Mouse (Mus musculus): ENCODE data around the gene Hhatl.
A peak's percentile ranks its signal among the peaks of the same experiment; 100 is the strongest.

Hhatl gene

DNA sequence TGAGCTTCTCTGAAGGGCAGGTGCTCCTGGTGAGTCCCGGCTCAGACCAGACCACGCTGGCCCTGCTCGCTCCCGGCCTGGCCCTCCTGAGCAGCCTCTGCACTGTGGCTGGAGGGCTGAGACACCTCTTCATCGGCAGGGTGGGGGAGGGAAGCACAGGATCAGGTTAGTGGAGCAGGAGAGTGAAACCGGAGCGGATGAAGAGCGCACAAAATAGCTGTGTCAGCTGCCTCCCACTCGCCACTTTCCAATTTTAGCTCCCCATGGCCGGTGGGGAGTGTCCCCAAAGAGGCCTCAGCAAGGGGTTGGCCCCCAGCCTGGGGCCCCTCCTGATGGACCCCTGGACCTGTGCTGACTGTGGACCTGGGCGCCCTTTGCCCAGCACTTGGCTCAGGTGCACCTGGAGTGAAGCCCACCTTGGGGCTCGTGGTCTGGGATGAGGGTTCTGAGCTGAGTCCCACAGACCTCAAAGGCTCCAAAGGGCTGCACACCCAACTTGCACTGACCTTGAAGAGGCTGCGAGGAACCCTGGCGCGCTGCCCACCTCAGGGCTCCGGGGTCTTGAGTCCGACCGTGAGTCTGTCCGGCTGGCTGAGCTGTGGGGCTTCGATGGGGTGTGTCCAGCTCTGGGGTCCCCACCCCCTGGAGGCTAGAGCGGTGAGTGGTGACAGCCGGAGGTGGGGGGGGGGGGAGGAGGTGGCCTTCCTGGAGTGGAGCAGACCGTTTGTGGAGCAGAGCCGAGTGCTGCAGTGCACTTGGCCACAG is at the start of gene Hhatl:
TSS of gene Hhatl (minus strand) at position 751 of the 765 bp plus-strand sequence.
- DNase-seq, result no peak

DNA sequence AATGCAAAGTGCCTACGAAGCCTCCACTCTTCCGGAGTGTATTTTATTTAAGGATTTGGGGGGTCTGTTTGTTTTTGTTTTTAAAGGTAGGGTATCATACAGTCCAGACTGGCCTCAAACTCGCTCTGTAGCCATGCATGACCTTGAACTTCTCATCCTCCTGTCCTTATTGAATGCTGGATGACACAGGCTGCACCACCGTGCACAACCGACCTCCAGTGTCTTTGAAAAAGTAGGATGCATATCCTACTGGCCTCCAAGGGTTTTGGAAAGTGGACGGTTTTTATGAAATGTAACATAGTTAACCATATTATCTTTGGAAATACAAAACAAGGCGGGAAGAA is 47.3 kb upstream of the Hhatl start:
- no peak for DNase-seq

DNA sequence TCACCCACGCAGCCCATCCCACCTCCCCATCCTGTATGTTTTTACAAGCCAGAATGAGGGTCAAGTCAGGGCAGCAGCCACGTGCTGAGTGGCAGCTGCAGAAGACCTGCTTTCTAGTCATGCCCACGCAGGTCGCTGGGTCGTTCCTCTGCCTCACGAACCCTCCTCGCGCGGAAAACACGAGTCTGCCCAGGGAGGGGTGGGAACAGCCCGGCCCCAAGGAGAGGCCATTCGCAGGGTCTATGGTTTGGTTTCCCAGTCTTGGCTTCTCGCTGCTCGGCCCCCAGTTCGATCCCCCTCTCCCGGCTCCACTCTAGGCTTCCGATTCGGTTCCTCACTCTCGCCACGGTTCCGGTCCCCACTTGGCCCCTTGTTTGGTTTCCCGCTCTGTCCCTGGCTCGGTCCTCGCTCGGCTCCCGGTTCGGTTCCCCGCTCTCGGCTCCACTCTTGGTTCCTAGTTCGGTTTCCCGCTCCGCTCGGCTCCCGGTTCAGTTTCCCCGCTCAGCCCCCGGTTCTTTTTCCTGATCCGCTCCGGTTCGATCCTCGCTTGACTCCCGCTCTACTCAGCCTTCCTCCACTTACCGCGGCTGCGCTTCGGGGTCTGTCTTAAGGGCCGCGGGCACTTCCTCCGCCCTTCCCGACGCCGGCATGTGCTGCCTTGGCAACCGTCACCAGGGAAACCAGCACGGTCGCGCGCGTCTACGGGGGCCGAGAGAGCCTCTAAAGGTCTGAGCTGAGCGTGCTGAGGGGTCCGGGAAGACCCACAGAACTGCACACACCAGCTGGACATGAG is 46.7 kb upstream of the Hhatl start, which contains the start of gene Ccdc13:
TSS of gene Ccdc13 (minus strand) at position 633 of the 793 bp plus-strand sequence.
- peak; percentile 92 for DNase-seq

DNA sequence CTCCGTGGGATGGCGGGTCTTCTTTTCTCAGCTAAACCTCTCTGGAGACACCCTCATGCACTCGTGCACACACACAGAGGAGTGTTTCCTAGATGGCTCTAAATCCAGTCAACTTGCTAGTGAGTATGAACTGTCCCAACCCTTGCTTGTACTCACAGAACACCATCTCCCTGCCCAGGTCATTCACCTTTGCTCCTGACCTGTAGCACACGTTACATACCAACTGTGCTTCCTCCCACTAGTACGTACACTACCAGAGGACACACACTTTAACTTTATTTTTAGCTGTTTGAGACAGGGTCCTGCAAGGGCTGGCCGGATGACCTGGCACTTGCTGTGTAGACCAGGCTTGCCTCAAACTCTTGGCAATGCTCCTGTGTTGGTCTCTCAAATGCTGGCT is 45.7 kb upstream of the Hhatl start:
- no peak for DNase-seq

DNA sequence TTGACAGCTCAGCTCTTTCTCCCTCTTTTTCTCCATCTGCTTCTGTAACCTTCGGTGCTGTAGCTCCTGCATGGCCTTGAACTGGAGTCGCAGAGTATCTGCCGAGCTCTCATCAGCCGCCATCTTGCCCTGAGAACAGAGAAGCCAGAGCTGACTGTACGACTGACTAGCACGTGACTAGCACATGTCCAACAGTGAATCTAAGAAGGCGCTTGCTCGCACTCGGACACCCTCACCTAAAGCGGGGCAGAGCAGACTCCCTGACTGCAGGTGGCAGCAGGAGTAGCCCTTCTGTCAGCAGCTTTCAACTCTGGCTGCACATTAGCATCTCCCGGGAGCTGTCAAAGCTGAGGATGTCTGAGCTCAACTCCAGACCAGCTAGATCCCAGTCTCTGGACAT is 41.5 kb upstream of the Hhatl start:
- DNase-seq, result no peak

DNA sequence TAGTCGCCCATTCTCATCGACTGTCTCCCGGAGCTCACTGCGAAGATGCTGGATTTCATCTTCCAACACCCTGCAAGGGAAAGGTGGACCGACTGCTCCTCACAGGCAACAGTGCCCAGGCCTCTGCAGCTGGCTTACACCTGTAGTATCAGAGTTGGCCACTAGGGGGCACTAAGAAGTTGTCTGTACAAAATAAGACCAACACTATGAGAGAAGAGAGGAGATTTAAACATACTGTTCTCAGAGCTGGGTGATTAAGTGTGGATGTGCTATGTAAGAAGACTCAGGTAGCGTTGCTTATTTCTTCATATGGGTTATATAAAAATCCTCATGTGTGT is 38.6 kb upstream of the Hhatl start:
- peak; percentile 86 for DNase-seq

DNA sequence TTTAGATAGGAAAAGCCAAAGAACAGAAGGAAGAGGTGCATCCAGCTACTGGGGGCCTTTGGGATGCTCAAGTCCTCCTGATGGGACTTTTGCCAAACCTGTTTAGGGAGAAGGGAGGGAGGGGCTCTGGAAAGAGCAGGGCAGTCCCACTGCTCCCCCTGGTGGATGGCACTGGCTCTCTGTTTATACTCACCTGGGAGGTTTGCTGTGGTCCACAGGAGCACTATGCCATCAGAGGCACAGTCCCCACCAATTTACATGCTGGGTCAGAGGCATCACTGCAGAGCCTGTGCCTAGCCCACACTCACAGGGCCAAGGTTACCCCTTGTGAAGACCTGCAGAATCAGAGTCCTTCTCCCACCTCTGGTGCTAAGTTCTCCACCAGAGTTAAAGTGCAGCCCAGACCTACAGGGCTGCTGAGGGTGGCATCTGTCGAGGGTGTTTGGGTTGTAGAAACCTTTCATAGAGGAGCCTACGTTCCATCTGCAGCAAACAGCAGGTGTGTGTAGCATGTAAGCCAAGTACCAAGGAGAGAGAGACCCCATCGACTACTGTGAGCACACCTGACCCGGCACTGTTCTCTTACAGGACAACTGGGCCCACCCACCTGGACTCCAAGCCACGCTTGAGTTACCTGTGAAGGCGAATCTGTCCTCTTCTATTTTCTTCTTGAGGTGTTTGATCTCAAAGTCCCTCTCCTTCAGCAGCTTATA is 38.1 kb upstream of the Hhatl start:
- peak; percentile 63 for DNase-seq

DNA sequence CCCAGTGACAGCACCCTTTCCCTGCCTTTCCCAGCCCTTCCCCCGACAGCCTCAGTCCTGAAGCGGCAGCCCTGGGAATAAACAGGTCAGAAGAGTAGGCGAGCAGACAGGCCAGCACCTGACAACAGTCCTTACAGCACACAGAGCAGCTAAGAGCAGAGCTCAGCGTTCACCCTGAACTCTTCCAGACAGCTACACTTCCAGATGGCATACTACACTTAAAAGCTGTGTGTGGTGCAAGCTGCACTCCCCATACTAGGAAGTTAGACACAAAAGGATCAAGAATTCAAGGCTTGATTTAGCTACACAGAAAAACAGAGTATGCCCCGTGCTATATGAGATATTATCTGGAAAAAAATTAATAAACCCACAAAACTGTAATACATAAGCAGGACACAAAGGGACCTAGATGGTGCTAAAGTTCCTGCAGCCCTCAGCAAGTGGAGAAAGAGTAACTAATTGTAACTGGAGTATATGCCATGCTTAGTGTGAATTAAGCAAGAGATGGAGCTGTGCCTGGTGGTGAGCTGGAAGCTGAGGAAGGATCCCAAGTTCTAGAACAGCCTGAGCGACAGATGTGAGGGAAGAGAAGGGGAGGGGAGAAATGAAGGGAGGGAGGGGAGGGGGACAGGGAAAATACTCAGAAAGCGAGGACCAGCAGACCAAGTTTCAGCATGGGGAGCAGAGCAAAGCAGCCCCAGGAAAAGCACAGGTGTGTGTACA is 37.1 kb upstream of the Hhatl start:
- no peak for DNase-seq

DNA sequence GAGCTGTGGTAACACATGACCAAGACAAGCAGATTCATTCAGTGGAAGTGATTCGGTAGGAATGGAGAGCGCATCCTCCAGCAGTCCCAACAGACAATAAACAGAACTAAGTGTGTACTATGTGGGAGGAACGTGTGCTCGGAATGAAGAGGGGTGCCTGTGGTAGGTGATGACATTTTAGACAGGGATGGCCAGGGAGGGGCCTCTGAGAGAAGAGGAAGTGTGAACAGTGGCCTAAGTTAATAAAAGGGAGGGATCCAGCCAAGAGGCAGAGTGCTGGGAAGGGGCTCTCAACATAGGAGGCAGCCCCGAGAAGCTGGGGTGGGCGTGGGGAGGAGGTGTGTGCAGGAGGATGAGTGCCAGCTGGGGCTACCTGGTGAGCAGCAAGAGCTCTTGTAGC is 36.0 kb upstream of the Hhatl start:
- no peak for DNase-seq

DNA sequence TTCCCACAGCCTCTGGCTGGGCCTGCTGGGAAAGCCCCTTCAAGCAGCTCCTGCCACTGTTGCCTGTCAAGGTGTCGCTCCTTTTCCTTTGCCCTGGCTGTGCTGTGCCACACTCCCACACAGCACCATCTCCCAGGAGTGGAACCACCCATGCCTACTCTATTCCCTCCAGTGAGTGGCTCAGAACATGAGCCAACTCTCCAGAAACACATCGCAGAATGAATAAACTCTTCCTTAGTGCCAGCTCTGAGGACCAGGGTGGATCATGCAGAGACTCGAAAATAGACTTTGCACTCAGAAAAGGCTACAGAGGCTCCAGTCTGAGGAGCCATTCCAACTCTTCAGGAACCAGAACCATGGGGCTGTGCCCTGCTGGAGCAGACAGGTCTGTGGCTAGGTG is 34.0 kb upstream of the Hhatl start:
- DNase-seq, result no peak

DNA sequence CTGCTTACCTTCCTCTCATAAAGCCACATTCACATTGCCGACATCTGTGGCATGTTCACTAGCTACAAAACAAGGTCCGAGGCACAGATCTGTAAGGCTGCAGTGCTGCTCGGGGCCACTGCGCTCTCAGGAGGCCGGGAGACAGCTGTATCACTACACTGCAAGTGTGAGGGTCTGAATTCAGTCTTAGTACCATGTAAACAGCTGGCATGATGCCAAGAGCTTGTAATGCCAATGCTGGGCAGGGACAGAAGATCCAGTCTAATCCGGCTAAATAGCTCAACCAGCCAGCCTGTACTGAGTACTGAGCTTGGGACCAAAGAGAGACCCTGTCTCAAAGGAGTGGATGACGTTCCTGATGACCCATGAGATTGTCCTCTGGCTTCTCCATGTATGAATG is 31.7 kb upstream of the Hhatl start:
- DNase-seq, result no peak

DNA sequence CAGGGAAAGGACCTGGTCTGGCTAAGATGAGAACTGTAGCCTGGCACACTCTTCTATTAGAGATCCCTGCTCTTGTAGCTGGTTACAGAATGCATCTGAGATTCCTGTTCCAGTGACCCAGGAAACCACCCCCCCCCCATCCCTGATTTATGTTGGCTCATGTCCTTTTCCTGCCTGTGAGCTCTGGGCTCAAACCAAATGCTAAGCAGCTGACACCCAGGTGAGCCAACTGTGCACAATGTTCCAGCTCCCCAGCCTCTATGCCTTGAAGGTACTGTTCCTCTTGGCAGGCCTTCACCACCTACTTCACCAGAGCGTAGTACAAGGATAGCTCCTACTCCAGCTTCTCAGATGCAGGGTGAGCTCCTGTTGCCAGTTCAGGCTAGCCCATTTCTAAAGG is 30.7 kb upstream of the Hhatl start:
- no peak for DNase-seq

DNA sequence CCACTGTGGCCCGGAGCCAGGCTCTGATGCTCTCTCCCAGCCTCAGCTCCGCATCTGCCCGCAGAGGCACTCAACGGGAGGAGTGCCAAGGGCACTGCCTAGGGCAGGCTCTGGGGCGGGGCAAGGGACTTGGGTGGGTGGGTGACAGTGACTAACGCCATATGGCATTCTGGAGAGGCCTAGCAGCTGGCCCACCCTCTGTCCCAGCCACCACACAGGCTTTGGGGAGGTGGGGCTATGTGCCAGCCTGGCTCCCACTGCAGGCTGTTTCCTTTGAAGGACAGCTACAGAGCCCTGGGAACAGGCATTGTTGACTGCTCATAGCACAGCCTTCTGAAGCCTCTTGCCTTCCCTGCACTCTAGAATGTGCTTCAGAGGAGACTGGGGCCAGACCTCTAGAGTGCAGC is 30.3 kb upstream of the Hhatl start:
- no peak for DNase-seq

DNA sequence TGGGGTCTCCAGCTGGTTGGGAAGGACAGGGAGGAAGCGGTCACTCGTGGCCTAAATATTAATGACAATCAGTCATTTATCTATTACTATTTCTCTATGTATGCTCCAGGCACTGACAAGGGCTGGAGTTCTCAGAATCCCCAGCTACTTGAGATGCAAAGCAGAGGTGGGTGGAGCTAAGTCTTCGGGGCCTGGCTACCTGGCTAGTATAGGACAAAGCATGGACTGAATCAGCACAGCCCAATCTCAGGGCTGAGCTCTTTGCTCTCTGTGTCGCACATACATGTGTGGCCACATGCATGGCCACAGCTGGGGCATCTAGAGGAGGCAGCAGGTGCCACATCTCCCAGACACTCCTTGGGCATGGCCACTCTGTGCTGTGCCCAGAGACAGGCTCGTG is 28.5 kb upstream of the Hhatl start:
- DNase-seq, result no peak

DNA sequence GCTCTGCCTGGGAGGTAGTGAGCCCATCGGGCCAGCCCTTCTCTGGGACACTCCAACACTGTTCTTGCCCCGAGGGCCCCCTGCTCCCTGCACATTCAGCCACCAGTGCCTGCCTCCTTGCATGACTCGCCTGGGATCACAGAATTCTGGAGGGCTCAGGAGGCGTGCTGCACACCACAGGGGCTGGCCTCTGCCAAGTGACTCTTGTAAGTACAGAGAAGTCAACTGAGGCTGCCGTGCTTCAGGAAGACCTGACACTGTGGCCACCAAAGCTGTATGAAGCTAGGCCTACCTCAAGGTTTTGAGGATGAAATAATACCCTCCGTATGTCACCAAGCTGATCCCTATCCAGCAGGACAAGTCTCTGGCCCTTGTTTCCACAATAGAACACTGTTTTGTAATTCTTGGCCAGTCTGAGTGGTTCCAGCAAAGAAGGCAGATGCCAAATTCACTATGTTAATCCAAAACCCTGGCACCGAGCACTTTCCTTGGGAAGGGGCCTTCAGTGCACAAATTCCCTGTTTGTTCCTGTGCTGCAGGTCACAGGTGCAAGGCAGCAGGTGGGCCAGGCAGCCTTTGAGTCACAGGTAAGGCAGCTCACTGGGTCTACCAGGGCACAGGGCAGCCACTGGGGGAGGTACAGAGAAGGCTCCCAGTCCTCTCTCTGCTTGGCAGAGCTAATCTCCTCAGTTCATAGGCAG is 27.6 kb upstream of the Hhatl start:
- no peak for DNase-seq

DNA sequence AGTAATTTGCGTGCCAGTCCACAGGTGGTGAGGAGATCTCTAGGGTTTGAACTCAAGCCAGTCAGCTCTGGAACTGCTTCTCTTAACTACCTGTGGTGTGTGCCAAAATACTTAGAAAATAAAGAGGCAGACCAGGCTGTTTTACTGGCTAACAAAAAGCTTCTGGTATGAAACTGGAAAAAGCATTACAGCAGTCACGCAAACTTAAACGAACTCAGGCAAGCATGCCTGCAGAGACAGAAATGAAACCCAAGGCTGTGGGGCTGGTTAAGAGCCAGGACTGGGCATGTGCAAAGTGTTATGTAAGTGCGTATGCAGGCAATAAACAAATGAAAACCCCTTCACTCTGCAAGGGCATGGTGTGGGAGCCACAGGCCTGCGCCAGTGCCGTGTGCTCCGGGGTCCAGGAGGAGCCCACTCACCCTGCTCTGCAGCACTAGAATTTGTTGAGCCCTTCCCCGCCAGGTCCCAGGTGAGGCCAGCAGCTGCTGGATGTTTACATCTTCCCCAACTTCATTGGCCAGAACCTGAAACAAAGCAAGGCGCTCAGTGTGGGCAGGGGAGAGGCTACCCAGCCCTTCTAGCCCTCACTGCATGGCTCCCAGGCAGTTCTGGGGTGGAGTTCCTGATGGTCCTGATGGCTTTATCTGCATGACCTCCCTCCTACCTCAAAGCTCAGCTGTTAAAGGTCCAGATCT is 26.9 kb upstream of the Hhatl start:
- DNase-seq, result no peak

DNA sequence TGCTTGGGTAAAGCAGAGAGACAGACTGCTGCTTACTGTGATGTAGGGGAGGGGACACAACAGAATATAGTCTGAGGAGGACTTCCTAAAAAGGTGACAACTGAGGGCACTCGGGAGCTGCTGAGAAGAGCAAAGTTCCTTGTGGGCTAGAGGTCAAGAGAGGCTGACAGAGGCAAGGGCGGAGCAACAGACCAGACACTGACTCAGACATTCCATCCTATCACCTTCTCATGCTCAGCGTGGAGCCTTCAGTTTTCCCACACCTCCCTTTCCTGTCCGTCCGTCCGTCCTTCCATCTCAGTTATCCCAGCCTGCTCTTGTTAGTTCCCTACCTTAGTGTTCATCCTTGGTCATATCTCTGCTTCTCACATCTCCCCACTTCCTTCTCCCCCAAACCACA is 22.9 kb upstream of the Hhatl start:
- DNase-seq, result no peak

DNA sequence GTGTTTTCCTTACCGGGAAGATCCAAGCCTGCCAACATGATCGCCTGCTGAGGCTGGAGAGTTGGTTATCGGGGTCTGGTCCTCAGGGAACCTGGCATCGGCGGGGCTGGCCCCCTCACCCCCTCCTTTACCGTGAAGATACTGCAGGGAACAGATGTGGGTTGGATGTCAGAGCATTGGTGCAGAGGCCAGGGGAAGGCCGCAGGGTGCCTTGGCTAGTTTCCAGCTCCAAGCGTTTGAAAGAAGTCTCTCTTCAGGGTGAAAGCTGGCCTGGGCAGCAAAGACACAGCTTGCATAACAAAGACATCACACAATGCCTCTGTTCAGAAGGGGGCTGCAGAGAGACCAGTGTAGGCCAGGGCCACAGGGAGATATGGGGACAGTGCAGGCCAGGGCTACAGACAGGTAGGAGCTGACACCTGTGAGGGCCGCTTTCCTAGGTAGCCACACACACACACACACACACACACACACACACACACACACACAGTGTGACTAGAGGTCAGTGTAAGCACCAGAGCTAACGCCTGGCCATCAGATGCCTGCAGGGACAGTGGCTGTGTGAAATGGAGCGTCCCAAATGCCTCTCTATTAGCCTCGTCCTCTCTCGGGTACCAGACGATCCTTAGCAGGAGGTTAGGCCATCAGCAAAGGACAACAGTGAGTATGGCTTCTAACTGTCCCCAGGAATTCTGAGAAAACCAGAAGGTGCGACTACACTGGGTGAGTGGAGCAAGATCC is 17.9 kb upstream of the Hhatl start:
- peak; percentile 54 for DNase-seq

DNA sequence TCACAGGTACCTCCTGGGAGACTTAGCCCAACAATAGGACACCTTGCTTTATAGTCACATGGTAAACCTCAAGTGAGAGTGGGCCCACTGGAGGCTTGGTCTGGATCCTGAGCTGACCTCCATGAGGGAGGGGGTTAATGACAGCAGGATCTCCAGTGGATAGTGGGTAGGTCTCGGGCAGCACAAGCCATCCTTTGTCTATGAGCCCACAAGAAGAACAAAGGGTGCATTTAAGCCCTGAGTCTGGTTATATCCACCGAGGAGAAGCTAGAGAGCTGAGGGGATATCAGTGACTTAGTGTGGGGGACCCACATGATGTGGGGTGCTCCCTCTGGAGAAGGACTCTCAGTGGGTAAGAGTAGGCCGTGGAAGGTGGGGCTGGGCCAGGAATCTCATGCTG is 16.2 kb upstream of the Hhatl start:
- DNase-seq, result no peak

DNA sequence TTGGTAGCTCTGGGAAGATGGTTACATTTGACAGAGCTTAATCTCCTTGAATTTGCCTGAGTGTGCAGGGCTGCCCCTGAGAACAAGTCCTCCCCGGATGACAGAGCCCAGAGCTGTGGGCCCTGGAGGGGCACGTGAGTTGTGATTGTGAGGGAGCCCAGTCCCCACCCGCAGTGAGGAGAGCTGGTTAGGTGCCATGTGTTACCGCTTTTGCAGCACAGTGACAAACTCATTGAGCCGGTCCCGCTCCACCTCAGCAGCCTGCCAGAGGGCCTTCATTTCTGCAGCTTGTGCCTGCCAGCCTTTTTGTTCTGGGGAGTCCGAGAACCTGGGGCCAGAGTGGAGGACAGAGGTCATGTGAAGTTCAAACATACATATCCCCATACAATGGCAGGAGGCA is 15.6 kb upstream of the Hhatl start:
- DNase-seq, result no peak

DNA sequence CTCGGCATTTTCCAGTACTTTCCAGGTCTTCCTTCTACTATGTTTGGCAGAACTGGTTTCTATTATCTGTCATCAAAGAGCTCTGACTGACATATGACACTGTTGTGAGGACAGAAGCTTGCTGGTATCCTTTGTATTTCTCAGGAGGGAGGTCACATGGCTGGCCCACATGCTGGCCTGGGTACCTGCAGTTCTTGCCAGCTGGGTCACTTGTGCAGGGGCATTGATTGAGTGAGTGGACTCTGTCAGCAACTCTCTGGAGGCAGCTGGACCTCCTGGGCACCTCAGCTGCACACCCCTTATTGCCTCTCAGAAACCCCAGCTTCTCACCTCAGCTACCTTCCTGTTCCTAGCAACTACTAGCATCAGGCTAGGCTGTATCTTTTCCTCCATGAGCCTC is 15.2 kb upstream of the Hhatl start:
- DNase-seq, result no peak
